Mouse (Mus musculus): ENCODE results near the gene Npff.

The Npff gene

DNA sequence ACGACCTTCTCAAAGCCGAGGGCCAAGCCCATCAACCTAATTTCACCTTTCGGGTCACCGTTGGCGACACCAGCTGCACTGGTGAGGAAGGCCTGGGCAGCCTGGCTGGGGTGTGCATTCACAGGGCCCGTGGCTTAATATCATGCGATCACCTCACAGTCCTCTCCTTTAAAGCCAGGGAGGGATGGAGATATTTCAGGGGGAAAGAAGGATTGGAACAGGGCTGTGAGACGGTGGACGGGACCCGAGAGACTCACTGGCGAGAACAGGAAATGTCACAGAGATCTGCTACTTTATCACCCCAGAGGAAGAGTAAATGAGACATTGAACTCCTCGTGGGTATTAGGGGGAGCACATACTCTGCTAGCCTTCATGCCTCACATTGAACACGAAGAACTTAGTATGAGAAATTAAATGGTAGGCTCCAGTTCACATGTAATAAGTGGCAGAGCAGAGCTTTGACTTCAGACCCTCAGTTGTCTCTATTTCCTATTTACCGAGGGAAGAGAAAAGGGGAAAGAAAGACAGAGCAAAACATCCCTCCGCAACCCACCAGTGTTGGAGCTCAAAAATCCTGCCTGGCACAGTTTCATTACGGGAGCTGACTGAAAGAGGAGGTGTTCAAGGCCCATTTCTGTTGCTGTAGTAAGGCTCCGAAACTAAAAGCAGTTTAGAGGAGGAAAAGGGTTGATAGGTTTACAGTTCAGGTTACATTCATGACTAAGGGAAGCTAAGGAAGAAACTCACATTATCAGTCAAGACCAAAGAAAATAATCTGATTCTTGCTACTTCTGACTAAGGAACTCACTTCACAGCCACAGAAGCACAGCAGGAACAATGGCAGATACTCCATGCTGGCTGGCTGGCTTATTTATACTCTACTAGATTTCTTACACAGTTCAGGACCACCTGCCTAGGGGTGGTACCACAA is 5.3 kb downstream of the Npff start:
- no peak for DNase-seq (ENCODE audit: low spot score in 2 of 2)

DNA sequence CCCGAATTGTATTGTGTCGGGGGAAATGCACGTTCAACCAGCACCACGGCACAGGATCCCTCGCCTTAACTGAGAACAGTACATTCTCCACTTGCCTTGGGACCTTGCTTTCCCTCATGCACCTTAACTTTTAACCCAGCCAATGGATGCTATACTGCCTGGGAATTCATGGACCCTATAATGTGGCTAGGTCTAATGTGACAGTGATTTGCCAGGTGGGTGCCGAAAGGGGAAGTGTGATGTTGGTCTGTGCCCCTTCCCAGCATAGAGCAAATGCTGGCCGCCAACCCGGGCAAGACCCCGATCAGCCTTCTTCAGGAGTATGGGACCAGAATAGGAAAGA is 5.9 kb downstream of the Npff start:
- DNase-seq (ENCODE audit: low spot score in 2 of 2), result no peak

DNA sequence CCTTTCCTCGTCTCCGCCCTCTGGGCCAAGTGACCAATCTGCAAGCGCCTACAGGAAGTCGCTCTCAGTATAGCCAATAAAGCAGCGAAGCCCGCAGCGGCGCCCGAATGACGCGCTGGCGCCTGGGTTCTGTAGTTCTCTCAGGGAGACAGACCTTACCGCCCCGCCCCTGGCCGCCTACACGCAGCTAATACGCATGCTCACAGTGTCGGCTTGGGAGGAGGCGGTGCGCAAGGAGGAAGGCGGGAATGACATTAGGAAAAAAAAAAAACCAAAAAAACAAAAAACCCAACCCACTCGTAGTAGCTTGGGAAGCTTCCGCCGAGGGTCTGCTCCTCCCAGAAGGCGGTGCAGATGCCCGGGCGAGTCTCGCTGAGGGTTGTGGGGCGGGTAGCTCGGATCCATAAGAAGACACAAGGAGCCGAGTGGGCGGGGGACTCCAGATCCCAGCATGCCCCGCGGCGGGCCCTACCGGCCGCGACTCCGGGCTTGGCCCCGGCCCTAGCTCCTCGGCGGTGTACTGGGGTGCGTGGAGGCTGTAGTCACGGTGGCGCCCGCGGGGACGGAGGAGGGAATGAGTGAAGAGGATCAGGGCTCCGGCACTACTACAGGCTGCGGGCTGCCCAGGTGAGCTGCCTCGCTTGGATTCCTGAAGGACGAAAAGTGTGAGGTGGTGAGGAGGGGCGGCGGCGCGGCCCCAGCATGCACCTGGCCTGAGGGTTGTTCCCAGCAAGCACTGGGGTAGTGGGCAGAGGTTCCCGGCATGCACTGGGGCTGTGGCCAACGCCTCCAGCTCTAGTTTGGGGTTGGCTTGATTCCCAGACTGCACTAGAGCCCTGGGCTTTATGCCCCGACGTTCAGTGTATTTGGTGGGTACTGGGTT is 6.5 kb downstream of the Npff start, which contains the start of gene Tarbp2:
TSS of gene Tarbp2 (plus strand) at position 217 of the 883 bp plus-strand sequence.
- DNase-seq (ENCODE audit: low spot score in 2 of 2), result peak; percentile 100

DNA sequence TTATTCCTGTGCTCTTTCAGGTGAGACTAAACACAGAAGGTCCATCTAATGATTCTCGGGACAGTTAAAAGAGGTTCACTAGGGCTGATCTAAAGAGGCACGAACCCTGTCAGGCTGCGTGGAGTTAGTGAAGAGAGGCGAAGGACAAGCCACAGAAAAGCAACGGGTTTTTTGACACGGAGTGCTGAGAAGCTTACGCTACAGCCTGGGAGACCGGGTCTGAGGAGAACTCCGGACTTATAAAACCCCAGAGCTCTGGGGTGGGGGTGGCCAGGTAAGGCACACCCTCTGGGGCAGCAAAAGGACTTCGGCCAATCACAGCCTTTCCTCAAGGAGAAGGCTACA is 7.1 kb downstream of the Npff start:
- no peak for DNase-seq (ENCODE audit: low spot score in 2 of 2)

DNA sequence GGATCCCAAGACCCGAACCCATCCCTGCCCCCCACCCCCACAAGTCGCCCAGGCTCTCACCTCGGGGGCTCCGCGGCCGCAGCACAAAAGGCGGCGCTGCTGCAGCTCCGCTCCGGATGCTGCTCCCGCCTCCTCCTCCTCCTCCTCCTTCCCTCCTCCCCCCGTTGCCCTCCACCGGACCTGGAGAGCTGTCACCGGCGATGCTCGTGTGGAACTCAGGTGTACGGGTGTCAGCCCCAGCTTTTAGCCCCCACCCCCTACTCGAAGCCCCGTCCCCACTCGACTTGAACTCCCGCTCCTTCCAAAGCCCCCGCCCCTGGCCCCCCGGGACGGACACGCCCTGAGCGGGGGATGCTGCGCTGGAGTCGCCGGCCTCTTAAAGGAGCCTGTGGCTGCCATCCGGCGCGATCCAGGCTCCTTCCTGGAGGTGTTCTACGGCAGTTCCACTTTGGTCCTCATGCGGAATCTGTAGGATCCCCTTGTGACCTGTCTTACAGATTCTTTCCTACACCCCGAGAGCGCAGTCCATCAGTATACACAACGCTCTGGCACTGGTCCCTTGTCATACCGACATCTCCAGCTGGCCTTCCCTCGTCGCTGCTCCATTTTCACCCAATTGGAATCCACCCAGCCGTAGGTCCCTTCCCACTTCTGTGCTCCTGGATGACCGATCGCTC is 7.9 kb downstream of the Npff start, which contains the start of gene Map3k12:
TSS of gene Map3k12 (minus strand) at position 337 of the 677 bp plus-strand sequence.
- DNase-seq (ENCODE audit: low spot score in 2 of 2), result peak; percentile 78 to 79

DNA sequence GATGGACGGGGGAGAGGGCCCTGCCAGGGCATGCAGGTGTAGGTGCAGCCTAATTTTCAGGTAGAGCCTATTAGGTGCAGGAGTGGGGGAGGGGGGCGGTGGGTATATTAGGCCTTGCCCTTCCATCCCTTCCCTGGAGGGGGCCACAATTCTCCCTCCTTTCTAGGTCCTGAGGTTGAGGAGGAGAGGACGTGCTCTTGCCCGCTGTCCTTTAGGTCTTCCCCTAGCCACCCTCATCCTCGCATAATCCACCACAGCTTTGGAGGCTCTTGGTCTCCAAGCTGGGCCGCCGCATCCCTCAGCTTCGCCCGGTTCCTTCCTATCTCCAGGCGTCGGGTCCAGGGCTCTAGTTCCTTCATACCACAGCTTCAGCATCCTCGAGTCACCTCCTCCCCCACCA is 8.4 kb downstream of the Npff start:
- no peak for DNase-seq (ENCODE audit: low spot score in 2 of 2)

DNA sequence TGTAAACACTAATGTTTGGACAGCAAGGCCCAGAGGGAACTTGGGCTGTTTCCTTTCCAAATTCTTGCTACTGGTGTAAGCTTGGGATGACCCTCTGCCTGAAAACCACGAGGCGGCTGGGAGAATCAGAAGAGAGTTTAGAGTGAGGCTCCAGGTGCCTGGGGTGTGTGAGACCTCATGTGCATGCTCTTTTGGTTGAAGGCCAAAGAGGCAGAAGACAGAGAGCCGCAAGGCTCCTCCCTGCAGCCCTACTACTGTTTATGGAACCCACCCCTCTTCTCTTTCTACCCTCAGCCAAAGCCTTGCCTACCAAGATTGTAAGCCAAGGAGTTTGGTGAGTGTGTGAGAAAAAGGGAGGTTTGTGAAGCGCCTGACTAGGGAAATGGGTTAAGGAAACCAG is 9.0 kb downstream of the Npff start:
- DNase-seq (ENCODE audit: low spot score in 2 of 2), result no peak

DNA sequence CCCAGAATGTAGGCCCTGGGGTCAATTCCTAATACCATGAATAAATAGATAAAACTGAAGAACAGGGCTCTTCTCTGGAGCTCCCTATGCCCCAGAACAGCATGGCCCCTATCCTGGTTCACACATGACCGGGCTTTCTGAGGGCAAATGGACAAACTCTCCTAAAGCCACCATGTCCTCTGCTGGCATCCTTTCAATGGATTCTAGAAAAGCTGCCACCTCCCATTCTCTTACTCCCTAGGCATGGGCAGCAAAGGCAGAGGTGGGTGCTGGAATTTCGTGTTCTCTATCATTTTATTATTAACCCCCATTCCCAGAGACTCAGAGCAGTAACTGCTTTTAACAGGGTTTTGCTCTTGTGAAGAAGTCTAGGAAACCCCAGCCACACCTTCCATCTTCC is 9.5 kb downstream of the Npff start:
- DNase-seq (ENCODE audit: low spot score in 2 of 2), result no peak

DNA sequence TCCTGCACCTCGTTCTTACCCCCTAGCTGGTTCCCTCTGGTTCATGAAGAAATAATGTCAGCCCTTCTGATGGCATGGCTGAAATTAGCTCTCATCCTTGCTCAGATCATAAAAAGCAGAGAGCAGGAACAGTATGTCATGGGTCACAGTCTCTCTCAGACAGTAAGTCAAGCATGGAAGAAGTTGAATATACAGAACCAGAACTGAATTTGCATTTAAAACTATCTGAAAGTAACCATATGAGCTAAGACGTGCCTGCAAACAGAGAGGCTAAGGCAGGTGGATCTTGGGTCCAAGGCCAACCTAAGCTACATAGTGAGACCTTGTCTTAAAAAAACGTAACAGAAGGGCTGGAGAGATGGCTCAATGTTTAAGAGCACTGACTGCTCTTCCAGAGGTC is 11.7 kb downstream of the Npff start:
- DNase-seq (ENCODE audit: low spot score in 2 of 2), result no peak

DNA sequence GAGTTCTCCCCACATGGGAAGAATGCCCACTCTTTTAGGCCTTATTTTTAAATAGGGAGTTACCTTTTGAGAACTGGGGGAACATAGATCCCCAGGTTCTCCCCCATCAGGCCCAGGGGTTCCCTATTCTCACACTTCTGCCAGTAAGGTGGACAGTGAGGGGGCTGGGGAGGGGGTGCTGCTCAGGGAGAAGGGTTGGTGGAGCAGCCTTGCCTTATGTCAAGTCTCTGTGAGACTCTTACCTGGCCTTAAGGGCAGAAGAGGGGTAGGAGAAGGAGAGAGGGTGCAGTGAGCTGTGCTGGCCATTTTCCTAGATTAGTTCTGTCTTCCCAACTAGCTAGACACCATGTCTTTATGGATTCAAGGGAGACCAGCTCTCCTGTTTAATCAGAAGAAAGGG is 12.3 kb downstream of the Npff start:
- no peak for DNase-seq (ENCODE audit: low spot score in 2 of 2)

DNA sequence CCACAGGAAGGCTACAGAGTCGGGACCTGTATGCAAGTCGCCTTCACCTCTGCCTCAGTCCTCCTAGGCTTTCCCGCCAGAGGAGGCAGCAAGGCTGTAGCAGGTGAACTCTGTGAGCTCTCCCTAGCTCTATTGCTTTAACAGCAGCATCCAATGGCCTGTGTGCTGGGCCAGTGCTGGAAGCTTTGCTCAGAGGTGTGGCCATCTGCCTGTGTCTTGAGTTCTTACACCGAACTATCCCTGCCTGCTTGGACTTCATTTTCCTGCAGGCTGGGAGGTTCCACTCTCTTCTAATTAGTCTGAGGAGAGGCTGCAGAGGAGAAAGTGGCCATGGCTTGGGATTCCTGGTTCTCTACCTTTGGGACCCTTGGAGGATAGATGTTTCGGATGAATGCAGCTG is 12.7 kb downstream of the Npff start:
- no peak for DNase-seq (ENCODE audit: low spot score in 2 of 2)

DNA sequence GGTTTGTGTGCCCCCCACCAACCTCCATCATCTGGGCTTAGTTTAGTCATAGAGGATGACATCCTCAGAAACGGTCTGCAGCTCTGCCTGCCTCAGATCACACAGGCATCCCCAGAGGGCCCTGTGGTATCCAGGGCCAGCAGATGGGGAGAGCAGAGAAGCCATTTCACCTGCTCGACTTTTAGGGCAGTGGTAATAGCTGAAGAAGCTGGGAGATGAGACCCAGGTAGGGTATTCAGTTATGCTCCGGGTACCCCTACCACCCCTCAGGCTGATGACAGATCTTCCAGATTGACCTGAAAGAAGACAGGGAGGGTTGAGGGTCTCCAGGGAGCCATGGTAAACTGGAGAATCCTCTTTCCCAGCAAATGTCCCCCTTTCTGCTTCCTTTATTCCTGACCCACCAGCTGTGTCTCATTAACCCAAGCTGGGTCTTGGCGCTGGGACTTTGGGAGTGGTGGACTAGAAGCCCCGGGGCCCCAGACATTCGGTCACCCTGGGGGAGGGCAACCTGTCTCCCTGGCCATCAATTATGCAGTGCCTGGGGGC is 13.4 kb downstream of the Npff start:
- DNase-seq (ENCODE audit: low spot score in 2 of 2), result no peak

DNA sequence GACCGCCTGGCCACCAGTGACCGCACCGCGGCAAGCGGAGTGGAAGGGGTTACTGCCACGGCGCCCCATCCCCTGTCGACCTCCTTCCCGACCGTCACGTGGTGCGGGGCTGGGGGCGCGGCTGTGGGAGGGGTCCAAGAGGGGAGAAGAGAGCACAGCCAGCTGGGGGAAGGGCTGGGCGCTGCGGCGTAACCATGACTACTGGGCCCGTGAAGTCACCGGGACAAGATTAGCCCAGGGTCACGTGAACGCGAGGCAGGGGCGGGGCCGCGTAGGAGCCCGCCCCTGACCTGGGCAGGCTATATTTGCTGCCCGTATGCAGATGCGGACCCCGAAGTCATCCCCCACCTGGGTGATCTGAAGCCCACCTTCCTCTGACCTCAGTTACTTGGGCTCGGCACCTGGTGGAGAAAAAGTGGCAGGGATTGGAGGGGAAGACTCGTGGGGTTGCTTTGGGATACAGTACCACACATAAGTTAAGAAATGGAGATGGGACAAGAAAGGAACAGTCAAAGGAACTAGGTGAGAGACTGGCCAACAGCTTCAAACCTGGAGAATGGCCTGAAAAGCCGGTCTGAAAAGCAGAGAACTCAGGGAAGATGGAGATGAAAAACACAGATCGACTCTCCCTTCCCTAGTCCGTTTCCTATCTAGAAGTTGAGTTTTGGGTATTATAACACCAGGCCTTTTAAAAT is 14.0 kb downstream of the Npff start:
- peak; percentile 85 to 90 for DNase-seq (ENCODE audit: low spot score in 2 of 2)

DNA sequence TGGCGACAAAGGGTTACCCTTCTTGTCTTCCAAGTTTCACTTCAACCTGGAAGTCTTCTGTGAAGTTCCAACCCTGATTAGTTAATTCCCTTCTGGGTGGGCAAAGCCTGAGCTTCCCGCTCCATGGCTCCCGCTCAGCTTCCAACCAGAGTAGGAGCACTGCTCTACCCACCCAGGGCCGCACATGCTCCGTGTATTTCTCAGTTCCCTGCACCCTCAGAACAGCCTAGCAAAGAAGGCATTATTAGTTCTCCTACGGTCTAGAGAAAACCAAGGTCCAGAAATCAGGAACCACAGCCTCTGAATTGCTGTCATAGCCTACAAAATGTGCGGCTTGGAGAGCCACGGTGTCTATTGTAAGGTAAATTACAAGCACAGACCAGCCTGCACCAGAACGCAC is 14.6 kb downstream of the Npff start:
- peak in 1 of 2 experiments; percentile 40 for DNase-seq (ENCODE audit: low spot score in 2 of 2)

DNA sequence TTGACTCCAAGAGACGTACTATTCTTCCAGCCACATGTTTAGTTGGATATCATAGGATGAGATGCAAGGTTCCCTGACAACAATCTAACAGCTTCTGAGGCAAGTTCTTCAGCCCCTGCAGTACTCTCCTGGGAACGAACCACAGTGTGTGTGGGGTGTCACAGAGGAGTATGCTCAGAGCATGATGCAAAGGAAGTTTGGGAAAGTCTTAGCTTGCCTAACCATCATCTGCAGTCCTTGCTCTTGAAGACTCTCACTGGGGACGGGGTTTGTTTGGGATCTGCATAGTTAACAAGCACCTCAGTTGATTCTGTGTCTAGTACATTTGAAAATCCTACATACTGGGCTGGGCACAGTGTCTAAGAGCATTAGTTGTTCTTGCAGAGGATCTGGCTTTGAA is 16.4 kb downstream of the Npff start:
- no peak for DNase-seq (ENCODE audit: low spot score in 2 of 2)

DNA sequence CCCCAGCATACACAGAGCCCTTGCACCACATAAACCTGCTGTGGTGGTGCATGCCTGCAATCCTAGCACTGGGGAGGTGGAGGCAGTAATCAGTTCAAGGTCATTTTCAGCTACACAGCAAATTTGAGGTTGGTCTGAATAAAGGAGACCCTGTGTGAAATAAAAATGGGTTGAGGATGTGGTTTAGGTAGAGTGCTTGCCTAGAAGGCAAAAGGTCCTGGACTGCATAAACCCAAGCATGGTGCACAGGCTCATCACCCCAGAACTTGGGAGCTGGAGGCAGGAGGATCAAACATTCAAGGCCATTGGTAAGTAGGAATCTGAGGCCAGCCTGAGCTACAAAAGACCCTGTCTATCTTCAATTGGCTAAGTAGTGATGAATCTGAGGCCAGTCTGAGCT is 17.2 kb downstream of the Npff start:
- DNase-seq (ENCODE audit: low spot score in 2 of 2), result no peak

DNA sequence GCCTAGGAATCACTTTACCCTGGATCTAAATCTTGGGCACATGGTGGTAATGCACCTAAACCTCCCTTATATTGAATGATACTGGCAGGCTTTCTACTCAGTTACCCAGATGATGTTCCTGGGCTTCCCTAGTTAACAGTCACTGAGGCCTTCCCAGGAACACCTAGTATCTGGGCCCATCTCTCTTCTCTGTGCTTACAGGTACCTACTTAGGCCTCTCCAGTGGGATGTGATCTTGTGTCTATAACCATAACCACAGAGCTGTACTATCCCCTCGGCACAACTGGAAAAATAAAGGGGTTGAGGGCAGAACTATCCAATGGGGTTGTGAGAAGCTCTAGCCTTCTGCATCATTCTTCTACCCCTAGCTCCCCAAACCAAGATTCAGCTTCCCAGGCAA is 17.9 kb downstream of the Npff start:
- DNase-seq (ENCODE audit: low spot score in 2 of 2), result no peak

DNA sequence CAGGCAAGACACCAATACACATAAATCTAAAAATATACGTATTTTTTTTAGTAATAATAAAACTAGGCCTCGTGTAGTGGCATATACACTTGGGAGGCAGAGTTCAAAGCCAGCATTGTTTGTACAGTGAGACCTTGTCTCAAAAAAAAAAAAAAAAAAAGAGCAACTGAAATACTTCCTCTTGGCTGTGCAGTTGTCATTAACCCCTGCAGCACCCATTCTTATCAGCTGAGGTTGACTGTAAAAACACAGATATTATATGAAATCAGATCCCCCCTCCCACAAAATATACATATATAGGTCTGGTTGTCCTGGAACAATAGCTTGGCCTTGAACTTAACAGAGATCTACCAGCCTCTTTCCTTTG is 18.3 kb downstream of the Npff start:
- DNase-seq (ENCODE audit: low spot score in 2 of 2), result no peak

DNA sequence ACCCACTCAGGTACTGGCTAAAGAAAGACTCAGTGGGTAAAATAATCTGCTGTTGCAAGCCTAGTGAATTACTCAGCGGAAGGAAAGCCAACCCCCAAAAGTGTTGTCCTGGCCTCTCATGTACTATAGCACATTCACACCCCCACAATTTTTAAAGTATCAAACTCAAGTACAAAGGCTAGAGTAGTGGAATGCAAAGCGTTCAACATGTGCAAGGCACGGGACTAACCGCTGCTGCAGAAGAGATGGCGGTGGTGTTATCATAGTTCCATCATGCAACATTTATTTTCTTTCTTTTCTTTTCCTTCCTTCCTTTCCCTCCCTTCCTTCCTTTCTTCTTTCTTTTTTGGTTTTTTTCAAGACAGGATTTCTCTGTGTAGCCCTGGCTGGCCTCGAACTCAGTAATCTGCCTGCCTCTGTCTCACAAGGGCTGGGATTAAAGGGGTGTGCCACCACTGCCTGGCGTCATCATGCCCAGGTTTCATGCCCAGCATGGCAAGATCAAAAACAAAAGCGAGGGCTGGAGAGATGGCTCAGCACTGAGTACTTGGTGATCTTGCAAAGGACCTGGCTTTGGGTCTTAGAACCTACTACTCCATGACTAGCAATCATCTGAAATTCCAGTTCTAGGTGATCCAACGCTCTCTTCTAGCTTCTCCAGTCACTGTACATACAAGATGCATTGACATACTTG is 18.8 kb downstream of the Npff start:
- no peak for DNase-seq (ENCODE audit: low spot score in 2 of 2)

DNA sequence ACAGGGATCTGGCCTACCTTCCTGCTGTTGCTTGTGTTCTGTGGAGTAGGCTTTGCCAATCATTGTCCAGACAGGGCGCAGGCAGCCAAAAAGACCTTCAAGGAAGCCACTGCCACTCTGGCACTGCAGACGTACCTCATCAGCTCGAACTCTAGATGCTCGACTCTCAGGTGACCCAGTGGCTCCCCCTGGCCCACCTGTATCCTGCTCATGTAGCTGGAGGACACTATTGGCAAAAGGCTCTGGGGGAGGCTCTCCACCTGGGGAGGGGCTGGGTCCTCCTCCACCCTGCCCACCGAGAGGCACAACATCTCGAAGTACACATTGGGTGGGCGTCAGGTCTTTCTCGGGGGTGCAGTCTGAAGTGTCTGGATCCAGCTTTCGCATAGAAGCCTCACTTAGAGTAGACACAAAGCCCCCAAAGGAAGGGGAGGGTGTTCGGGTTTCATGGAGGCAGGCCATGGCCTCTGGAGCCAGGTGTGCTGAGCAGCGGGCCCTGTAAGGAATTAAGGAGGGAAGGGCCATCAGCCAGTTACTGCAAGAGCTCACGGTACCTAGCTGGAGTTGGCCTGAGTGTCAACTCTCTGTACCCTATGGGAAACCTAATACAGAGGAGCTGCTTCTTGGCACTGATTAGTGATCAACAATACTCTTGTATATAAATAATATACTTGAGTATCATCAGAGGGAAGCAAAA is 19.5 kb downstream of the Npff start:
- DNase-seq (ENCODE audit: low spot score in 2 of 2), result no peak
